Mouse (Mus musculus) right cerebral cortex, postnatal 4 days (tissue): ENCODE results near the gene Hebp2.

Experiments
- DNase-seq: peaks from one replicate; pipeline ENCODE4 v3.0.0-alpha.2; 2022

Gene Hebp2

DNA sequence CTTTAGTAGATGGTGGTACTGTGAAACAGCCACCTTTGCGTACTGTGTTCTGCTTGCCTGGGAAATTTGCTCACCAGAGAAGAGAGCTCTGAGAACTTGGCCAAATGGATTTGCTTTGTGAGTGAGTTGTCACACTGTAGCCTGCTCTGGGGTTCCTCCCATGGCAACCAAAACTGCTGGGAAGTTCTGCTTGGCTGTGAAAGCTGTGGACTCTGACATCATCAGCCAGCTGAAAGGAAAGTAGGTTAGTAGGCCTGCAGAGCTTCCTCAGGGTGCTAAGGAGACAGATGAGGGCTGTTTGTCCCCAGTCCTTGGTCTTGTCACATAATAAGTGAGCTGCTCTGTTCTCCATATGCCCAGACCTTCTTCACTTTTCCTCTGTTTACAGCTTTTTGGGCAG, 37.3 kb downstream of the Hebp2 start:
- no peak for DNase-seq

DNA sequence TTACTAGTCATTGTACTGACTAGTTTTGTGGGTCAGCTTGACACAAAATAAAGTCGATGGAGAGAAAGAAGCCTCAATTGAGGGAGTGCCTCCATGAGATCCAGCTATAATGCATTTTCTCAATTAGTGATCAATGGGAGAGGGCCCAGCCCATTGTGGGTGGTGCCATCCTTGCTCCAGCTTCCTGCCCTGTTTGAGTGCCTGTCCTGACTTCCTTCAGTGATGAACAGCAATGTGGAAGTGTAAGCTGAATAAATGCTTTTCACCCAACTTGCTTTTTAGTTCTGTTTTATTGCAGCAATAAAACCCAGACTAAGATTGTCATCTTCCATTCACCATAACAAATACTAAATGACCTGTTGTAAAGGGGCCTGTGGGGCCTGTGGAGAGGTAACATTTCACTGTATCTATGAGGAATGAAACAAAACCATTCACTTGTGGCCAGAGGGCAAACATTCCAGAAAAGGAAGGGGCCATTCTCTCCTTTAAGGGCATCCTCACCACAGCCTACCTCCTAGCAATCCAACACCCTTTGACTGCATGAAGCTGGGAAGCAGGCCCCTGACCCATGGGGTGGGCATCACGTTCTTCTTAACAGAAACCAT, 37.9 kb downstream of the Hebp2 start:
- no peak for DNase-seq

GRCm38 (mm10) chr10:18506501-18506946, 39.4 kb downstream of the Hebp2 start:
- no peak for DNase-seq

GRCm38 (mm10) chr10:18505690-18506089, 40.2 kb downstream of the Hebp2 start:
- no peak for DNase-seq

DNA sequence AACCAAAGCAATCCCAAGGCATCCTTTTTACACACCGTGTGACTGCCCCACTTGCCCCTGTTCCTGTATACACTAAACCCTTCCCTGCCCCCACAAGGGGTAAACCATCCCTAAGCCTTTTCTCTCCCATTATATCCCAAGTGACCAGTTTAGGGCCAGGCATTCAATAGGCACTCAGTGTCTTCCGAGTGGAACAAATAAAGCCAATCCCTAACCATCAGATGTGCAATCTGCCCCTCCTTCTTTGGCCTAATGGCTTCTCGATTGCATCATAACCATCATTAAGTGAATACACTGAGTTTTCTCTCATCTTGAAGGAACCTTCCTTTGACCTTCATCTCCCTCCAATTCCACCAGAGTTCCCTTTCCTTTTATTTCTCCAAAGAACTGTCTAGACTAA, 43.9 kb downstream of the Hebp2 start:
- no peak for DNase-seq

DNA sequence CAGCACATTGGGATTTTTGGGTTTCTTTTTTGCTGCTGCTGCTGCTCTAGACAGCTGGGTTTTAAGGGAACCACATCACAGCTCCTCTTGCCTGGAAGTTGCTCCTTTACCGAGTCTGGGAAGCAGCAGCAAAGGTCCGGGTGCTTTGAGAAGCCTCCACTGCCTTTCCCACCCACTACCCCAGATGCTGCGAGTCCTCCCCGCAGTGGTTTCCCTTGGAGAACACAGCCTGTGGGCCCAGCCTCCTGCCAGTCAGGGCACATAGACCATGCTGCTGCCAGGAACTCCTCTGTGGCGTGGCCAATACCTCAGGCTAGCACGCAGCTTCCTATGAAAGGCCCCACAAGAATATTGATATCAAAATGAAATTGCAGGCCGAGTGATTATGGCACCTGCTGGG, 48.8 kb downstream of the Hebp2 start:
- DNase-seq = no peak

- no peak for DNase-seq
Measured at GRCm38 (mm10) chr10:18494249-18494648, 51.6 kb downstream of the Hebp2 start.

DNA sequence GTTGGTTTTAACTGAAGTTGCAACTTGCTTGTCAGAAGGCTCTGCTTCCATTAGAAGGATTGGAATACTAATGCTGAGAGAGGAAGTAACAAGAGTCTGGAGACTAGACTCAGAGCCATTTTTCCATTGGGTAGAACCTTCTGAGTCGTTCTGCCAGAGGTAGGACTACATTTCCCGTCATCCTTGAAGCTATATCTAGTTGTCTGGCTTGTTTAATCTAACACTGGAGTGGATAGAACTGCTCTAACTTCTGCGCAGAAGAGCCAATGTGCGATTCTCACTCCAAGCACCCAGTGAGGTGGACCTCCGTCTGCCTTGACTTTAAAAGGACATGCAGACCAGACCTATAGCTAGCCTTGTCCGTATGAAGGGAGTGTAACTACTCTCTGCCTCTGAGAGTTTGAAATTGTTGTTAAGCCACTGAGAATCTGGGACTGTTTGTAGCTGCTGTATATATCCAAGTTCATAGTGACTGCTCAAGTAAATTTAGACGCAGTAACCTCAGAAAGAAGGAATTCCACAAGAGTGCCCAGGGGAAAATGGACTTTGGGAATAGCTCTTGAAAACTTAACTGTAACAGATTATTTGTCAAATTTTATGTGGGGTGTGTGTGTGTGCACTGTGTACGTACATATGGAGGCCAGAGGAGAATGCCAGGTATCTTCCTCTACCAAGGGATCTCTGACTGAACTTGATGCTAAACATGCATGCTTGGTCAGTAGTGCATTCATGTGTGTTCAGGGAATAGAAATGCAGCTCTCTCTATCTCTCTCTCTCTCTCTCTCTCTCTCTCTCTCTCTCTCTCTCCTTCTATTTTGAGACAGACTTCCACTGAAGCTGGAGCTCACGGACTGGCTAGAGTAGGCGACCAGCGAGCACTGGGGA, 52.6 kb downstream of the Hebp2 start:
- DNase-seq = no peak

DNA sequence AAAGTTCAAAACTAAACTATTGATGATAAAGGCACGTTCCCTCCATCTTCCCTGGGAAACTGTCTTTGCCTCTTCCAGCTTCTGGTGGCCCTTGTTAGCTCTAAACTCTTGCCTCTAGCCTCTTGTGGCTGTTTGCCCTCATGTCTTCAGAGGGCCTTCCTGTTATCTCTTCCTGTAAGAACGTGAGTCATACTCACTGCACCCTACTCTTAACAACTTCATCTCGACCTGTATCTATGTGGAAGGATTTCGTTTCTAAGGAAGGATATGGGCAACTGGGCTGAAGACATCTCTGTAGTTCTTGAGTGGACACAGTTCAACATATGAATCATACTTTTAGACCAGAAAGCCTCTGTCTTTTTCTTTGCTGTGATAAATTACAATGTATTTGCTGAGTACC, 53.9 kb downstream of the Hebp2 start:
- no peak for DNase-seq

DNA sequence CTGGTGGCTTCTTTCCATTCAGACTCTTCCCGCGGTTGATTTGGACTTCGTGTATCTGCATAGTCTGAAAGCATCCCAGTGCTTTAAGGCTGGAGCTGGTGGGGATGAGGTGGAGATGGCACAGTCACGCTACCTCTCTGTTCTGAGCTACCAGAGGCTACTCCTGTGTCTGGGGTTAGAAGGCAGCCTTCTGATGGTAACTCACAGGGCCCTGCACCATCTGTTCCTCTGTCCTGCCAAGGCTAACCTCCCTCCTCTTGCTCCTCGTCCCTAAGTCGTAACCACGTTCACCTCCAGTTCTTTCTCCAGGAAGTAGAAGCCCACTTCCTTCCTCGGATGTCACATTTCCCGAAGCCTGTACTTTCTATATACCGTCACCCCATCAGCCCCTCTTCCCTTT, 55.9 kb downstream of the Hebp2 start:
- no peak for DNase-seq
